Mouse (Mus musculus) kidney, adult 2 months (tissue): Measurements from ENCODE around the gene Iyd.

Experiments
- CTCF ChIP-seq: fragments of 200-500 bp; conservative IDR thresholded peaks from 2 replicates; pipeline ENCODE4 v1.5.1; 2011; ENCODE audit warnings: low read depth, mild to moderate bottlenecking, control low read depth, low read length, moderate library complexity, mixed read lengths; ENCODE audit not compliant: insufficient read depth, insufficient read length
- POLR2A ChIP-seq: fragments of 200-500 bp; IDR thresholded peaks from one replicate; pipeline ENCODE4 v1.6.1; 2011; ENCODE audit warnings: low read depth, low read length, control low read depth

- TF ChIP-seq POLR2A (no peak), CTCF (no peak)
Measured at GRCm38 (mm10) chr10:3511401-3511800, 28.6 kb upstream of the Iyd start.
